Mouse (Mus musculus) heart, postnatal 14 days (tissue): Measurements from ENCODE around the gene Stac. TPM values are rescaled to one million over a fixed set of nuclear protein-coding genes. Genes with fewer than 3 reads are reported as not detected.

Source experiments
- DNase-seq, 2 experiments: peaks; one replicate each; pipeline ENCODE4 v3.0.0; 2021 to 2022
- intact Hi-C: fragments of 180-260 bp; cut with DNase I; formaldehyde crosslinking; loops from one replicate; pipeline ENCODE4 v1.15.1; 2025
- total RNA-seq, 2 experiments: library from RNA; stranded (reverse); gene quantifications; 2 replicates each; pipeline ENCODE4 v1.2.3; 2021

Gene Stac
- total RNA-seq, 2 experiments from 2014 or later = 0.49 to 0.55 TPM

- DNase-seq = no peak
- intact Hi-C loops = no loop called here
Measured at GRCm38 (mm10) chr9:111611341-111611740, 78.8 kb downstream of the Stac start.

- DNase-seq = no peak
- intact Hi-C loops = no loop called here
Measured at GRCm38 (mm10) chr9:111608762-111609161, 81.4 kb downstream of the Stac start.

- DNase-seq = no peak
- intact Hi-C loops = no loop called here
Measured at GRCm38 (mm10) chr9:111606603-111607002, 83.5 kb downstream of the Stac start.

GRCm38 (mm10) chr9:111587527-111587926 is 102.6 kb downstream of the Stac start:
- DNase-seq = no peak
- intact Hi-C loops = no loop called here

- intact Hi-C loops = no loop called here
- no peak for DNase-seq
Measured at GRCm38 (mm10) chr9:111578784-111579183, 111.4 kb downstream of the Stac start.

- intact Hi-C loops = no loop called here
Measured at GRCm38 (mm10) chr9:111577453-111577852, 112.7 kb downstream of the Stac start.

GRCm38 (mm10) chr9:111575889-111576288 is 114.3 kb downstream of the Stac start:
- intact Hi-C loops = no loop called here
- DNase-seq = no peak

More at GRCm38 (mm10) chr9:111577453-111577852, 112.7 kb downstream of the Stac start:
- DNase-seq = no peak

- intact Hi-C loops = loop anchor here (5.0 kb wide), 1 partner anchor 343 kb away; no protein-coding TSS in a partner anchor
- peak; percentile 16 to 48 for DNase-seq
Measured at GRCm38 (mm10) chr9:111573836-111574235, 116.3 kb downstream of the Stac start.

GRCm38 (mm10) chr9:111571619-111572018 is 118.5 kb downstream of the Stac start:
- DNase-seq = peak in 1 of 2 experiments; percentile 7

GRCm38 (mm10) chr9:111564176-111564575 is 126.0 kb downstream of the Stac start:
- DNase-seq = no peak
- intact Hi-C loops = no loop called here

More at GRCm38 (mm10) chr9:111571619-111572018, 118.5 kb downstream of the Stac start:
- intact Hi-C loops = loop anchor here (5.0 kb wide), 1 partner anchor 346 kb away; no protein-coding TSS in a partner anchor

- intact Hi-C loops = no loop called here
- no peak for DNase-seq
Measured at GRCm38 (mm10) chr9:111563226-111563625, 126.9 kb downstream of the Stac start.

- DNase-seq = peak in 1 of 2 experiments; percentile 2
- intact Hi-C loops = no loop called here
Measured at GRCm38 (mm10) chr9:111562217-111562988, 127.7 kb downstream of the Stac start.

GRCm38 (mm10) chr9:111556699-111557098 is 133.4 kb downstream of the Stac start:
- intact Hi-C loops = no loop called here
- no peak for DNase-seq

- intact Hi-C loops = loop anchor here (5.0 kb wide), 1 partner anchor 364 kb away; no protein-coding TSS in a partner anchor
Measured at GRCm38 (mm10) chr9:111552865-111553264, 137.3 kb downstream of the Stac start.

GRCm38 (mm10) chr9:111551461-111552190 is 138.5 kb downstream of the Stac start:
- DNase-seq = peak in 1 of 2 experiments; percentile 20
- intact Hi-C loops = loop anchor here (5.0 kb wide), 1 partner anchor 366 kb away; no protein-coding TSS in a partner anchor

More at GRCm38 (mm10) chr9:111552865-111553264, 137.3 kb downstream of the Stac start:
- DNase-seq = no peak

GRCm38 (mm10) chr9:111550963-111551321 is 139.2 kb downstream of the Stac start:
- DNase-seq = no peak
- intact Hi-C loops = loop anchor here (5.0 kb wide), 1 partner anchor 366 kb away; no protein-coding TSS in a partner anchor

GRCm38 (mm10) chr9:111550281-111550962 is 139.7 kb downstream of the Stac start:
- intact Hi-C loops = loop anchor here (5.0 kb wide), 1 partner anchor 367 kb away; no protein-coding TSS in a partner anchor
- peak in 1 of 2 experiments; percentile 16 for DNase-seq

GRCm38 (mm10) chr9:111542663-111543062 is 147.5 kb downstream of the Stac start:
- intact Hi-C loops = no loop called here
- no peak for DNase-seq

GRCm38 (mm10) chr9:111535445-111536064 is 154.6 kb downstream of the Stac start:
- intact Hi-C loops = no loop called here
- DNase-seq = no peak
